9 mouse cellular contexts compared by ENCODE assay signal in genomic region chr13:32411287-32411935, GRCm38 (mm10).
DNase-seq lines count a peak whose midpoint lies in the region; ATAC-seq and TF ChIP-seq lines count a peak whose summit lies in the region.
"Had no signal": no experiment of that assay in that cellular context is flagged by ENCODE, and none has a peak within 500 bp of the region (broad histone marks: within the 10 kb centered on the region; RNA-seq: fewer than 3 reads in every experiment).

No protein-coding gene starts in this region.

- in situ Hi-C loops in CH12.LX (cut with MboI; ENCODE audit: low pct_ligation_motif_present, low pct_unique_long_range_greater_than_20kb, low sequenced_read_pairs): loop anchor here (10.0 kb wide), 2 partner anchors 197 to 607 kb away; partner anchors contain the start of gene Foxc1

- no peak overlapping the region for H3K4me3 ChIP-seq in CH12.LX (replicated peaks in 1 of 3; ENCODE audit: low read depth in 2 of 3, low read length in 2 of 3, poor library complexity in 1 of 3)
- H3K4me3 ChIP-seq in embryonic fibroblast, embryonic 13.5 days (ENCODE audit: insufficient read depth, low read length): no peak overlapping the region
- no peak overlapping the region for H3K4me3 ChIP-seq in heart, embryonic 14.5 days (ENCODE audit: control insufficient read depth in 1 of 2, insufficient read depth in 1 of 2, low read depth in 1 of 2, low read length in 2 of 2)
- H3K4me3 ChIP-seq in lung, embryonic 14.5 days (ENCODE audit: low read depth, low read length): no peak overlapping the region
- H3K4me3 ChIP-seq: liver, embryonic 15.5 days had no signal

- peaks cover 3% of the 10 kb centered on the region for H3K9me3 ChIP-seq in CH12.LX (replicated peaks; ENCODE audit: low read length)
- peaks cover 5% of the 10 kb centered on the region; the same call in 1 of the 2 replicates for H3K9me3 ChIP-seq in heart, embryonic 14.5 days (ENCODE audit: control insufficient read depth, low read length)
- no peaks in the 10 kb centered on the region for H3K9me3 ChIP-seq in lung, embryonic 14.5 days (ENCODE audit: low read depth, low read length)
- H3K9me3 ChIP-seq: liver, embryonic 15.5 days had no signal

- ATAC-seq in heart, embryonic 14.5 days (ENCODE audit: insufficient number of reproducible peaks, insufficient read depth, low FRiP score, low read depth): peak; percentile 79
- peak; percentile 35; the same call in 1 of the 2 replicates for ATAC-seq in lung, embryonic 14.5 days (ENCODE audit: insufficient read depth)

- no peak overlapping the region for H3K9ac ChIP-seq in CH12.LX (ENCODE audit: insufficient read depth, low read depth)
- no peak overlapping the region for H3K9ac ChIP-seq in heart, embryonic 14.5 days (ENCODE audit: low read length)
- no peak overlapping the region for H3K9ac ChIP-seq in lung, embryonic 14.5 days
- H3K9ac ChIP-seq: liver, embryonic 15.5 days had no signal

- H3K4me1 ChIP-seq in CH12.LX (ENCODE audit: control insufficient read depth in 1 of 2, insufficient read depth in 2 of 2): peaks cover 2 to 13% of the 10 kb centered on the region in 2 experiments
- H3K4me1 ChIP-seq in embryonic fibroblast, embryonic 13.5 days (ENCODE audit: control insufficient read depth, insufficient read depth, low read length): peaks cover 6% of the 10 kb centered on the region
- no peaks in the 10 kb centered on the region for H3K4me1 ChIP-seq in heart, embryonic 14.5 days (ENCODE audit: control insufficient read depth in 2 of 2, insufficient read depth in 2 of 2, low read length in 2 of 2)
- no peaks in the 10 kb centered on the region for H3K4me1 ChIP-seq in lung, embryonic 14.5 days (ENCODE audit: insufficient read depth)
- H3K4me1 ChIP-seq: liver, embryonic 15.5 days had no signal

- dilution Hi-C loops in CH12.LX (cut with MboI; ENCODE audit: extremely low pct_ligation_motif_present, extremely low pct_unique_long_range_greater_than_20kb, low sequenced_read_pairs): no loop called here

- DNase-seq in CH12.LX (ENCODE audit: extremely low read depth): peak; percentile 65
- DNase-seq in adrenal gland, postnatal 25 days: peak; percentile 73
- DNase-seq in kidney, postnatal 36 days: peak; percentile 66 to 87
- DNase-seq in lung, embryonic 14.5 days: peak; percentile 89
- peak; percentile 66 for DNase-seq in retina, postnatal 1 day
- peak; percentile 79 for DNase-seq in thymus, postnatal 4 days

- no peaks in the 10 kb centered on the region for H3K27me3 ChIP-seq in CH12.LX (replicated peaks)
- no peaks in the 10 kb centered on the region for H3K27me3 ChIP-seq in heart, embryonic 14.5 days (ENCODE audit: control insufficient read depth, insufficient read depth, low read length)
- peaks cover 4% of the 10 kb centered on the region; the same call in 1 of the 2 replicates for H3K27me3 ChIP-seq in lung, embryonic 14.5 days (ENCODE audit: insufficient read depth, low read length)
- H3K27me3 ChIP-seq: liver, embryonic 15.5 days had no signal

- no peak for TF ChIP-seq POLR2A in CH12.LX (IDR thresholded peaks at IDR 0.05; ENCODE audit: low read depth, low read length)
- TF ChIP-seq POLR2A in embryonic fibroblast, embryonic 13.5 days (IDR thresholded peaks at IDR 0.05; ENCODE audit: low read depth, low read length): no peak

- TF ChIP-seq EP300 in CH12.LX (IDR thresholded peaks at IDR 0.05; ENCODE audit: low read length): no peak

- 30% methylated on average over 14 of the region's 14 CpGs for WGBS in heart, embryonic 14.5 days
- WGBS in lung, embryonic 14.5 days: 24% methylated on average over 14 of the region's 14 CpGs

- peak; percentile 90 for TF ChIP-seq RAD21 in CH12.LX (IDR thresholded peaks at IDR 0.05; ENCODE audit: low read depth, low read length)

- no peak overlapping the region for H3K27ac ChIP-seq in CH12.LX (ENCODE audit: insufficient read depth, low read depth)
- no peak overlapping the region for H3K27ac ChIP-seq in embryonic fibroblast, embryonic 13.5 days (ENCODE audit: insufficient read depth, low read length)
- no peak overlapping the region for H3K27ac ChIP-seq in heart, embryonic 14.5 days (replicated peaks in 1 of 2; ENCODE audit: control insufficient read depth in 1 of 2, insufficient read depth in 1 of 2, low read depth in 2 of 2, low read length in 2 of 2)
- no peak overlapping the region for H3K27ac ChIP-seq in lung, embryonic 14.5 days (ENCODE audit: low read depth)
- H3K27ac ChIP-seq: liver, embryonic 15.5 days had no signal

- H3K36me3 ChIP-seq in CH12.LX (replicated peaks in 1 of 2; ENCODE audit: control insufficient read depth in 1 of 2, insufficient read depth in 1 of 2, low read length in 1 of 2): no peaks in the 10 kb centered on the region
- H3K36me3 ChIP-seq in heart, embryonic 14.5 days (ENCODE audit: control insufficient read depth, insufficient read depth, low read length): no peaks in the 10 kb centered on the region
- H3K36me3 ChIP-seq in lung, embryonic 14.5 days (ENCODE audit: insufficient read depth): no peaks in the 10 kb centered on the region
- H3K36me3 ChIP-seq: liver, embryonic 15.5 days had no signal

- H3K4me2 ChIP-seq in CH12.LX (ENCODE audit: insufficient read depth, low read depth, poor library complexity, severe bottlenecking): no peak overlapping the region
- no peak overlapping the region for H3K4me2 ChIP-seq in heart, embryonic 14.5 days (ENCODE audit: low read length)
- no peak overlapping the region for H3K4me2 ChIP-seq in lung, embryonic 14.5 days
- H3K4me2 ChIP-seq: liver, embryonic 15.5 days had no signal

- peak; percentile 84 to 88 for TF ChIP-seq CTCF in CH12.LX (conservative IDR thresholded peaks at IDR 0.05 in 1 of 2, IDR thresholded peaks at IDR 0.05 in 1 of 2; ENCODE audit: low read depth in 2 of 2, low read length in 2 of 2)
- peak; percentile 86; the same call in 1 of the 2 replicates for TF ChIP-seq CTCF in embryonic fibroblast, embryonic 13.5 days (IDR thresholded peaks at IDR 0.05; ENCODE audit: borderline replicate concordance, insufficient read depth, low read length)
- TF ChIP-seq CTCF in lung, embryonic 14.5 days (IDR thresholded peaks at IDR 0.05; ENCODE audit: low read depth): peak; percentile 91

- H3K79me2 ChIP-seq in CH12.LX (replicated peaks; ENCODE audit: control insufficient read depth, extremely low read depth, insufficient read depth, poor library complexity, severe bottlenecking): no peaks in the 10 kb centered on the region

TF ChIP-seq in CH12.LX, 34 proteins besides CTCF, POLR2A, EP300 and RAD21:
- TF ChIP-seq SMC3 (IDR thresholded peaks at IDR 0.05; ENCODE audit: low read depth, low read length) (peak; percentile 86), ZC3H11A (IDR thresholded peaks at IDR 0.05; ENCODE audit: low read depth, low read length) (peak; percentile 41), USF2 (conservative IDR thresholded peaks at IDR 0.05; ENCODE audit: low read depth, low read length) (no peak), JUND (conservative IDR thresholded peaks at IDR 0.05; ENCODE audit: low read depth, low read length) (no peak)
